Mouse (Mus musculus): ENCODE data around the gene Gnb3.
"Not testable (repeated sequence)": the region's sequence is repeated elsewhere in the genome, so short reads cannot be mapped to it uniquely, and the experiment has no call there.

The Gnb3 gene

GRCm38 (mm10) chr6:124816611-124817010 is 23.5 kb downstream of the Gnb3 start:
- no peak for DNase-seq (ENCODE audit: low read depth)

- DNase-seq (ENCODE audit: low read depth): no peak
Measured at GRCm38 (mm10) chr6:124814858-124815774, 25.0 kb downstream of the Gnb3 start.

GRCm38 (mm10) chr6:124814448-124814847 is 25.6 kb downstream of the Gnb3 start:
- DNase-seq (ENCODE audit: low read depth): no peak

- DNase-seq (ENCODE audit: low read depth): peak; percentile 79
Measured at GRCm38 (mm10) chr6:124813933-124814332, 26.1 kb downstream of the Gnb3 start, which contains the start of gene Tpi1. Gene Tpi1, minus strand, starts transcription at chr6:124814296.

GRCm38 (mm10) chr6:124813496-124813895 is 26.6 kb downstream of the Gnb3 start:
- no peak for DNase-seq (ENCODE audit: low read depth)

GRCm38 (mm10) chr6:124812848-124813247 is 27.2 kb downstream of the Gnb3 start:
- no peak for DNase-seq (ENCODE audit: low read depth)

GRCm38 (mm10) chr6:124811701-124812560 is 28.1 kb downstream of the Gnb3 start:
- DNase-seq (ENCODE audit: low read depth): no peak

- DNase-seq (ENCODE audit: low read depth): no peak
Measured at GRCm38 (mm10) chr6:124811403-124811665, 28.7 kb downstream of the Gnb3 start.

- not testable (repeated sequence) for DNase-seq (ENCODE audit: low read depth)
Measured at GRCm38 (mm10) chr6:124810566-124811402, 29.3 kb downstream of the Gnb3 start.

GRCm38 (mm10) chr6:124809775-124810538 is 30.1 kb downstream of the Gnb3 start:
- DNase-seq (ENCODE audit: low read depth): no peak

GRCm38 (mm10) chr6:124809052-124809774 is 30.9 kb downstream of the Gnb3 start:
- no peak for DNase-seq (ENCODE audit: low read depth)

GRCm38 (mm10) chr6:124808358-124809012 is 31.6 kb downstream of the Gnb3 start, which contains the start of gene Spsb2:
Gene Spsb2, plus strand, starts transcription at chr6:124808661.
- no peak for DNase-seq (ENCODE audit: low read depth)

GRCm38 (mm10) chr6:124807986-124808357 is 32.1 kb downstream of the Gnb3 start:
- no peak for DNase-seq (ENCODE audit: low read depth)

GRCm38 (mm10) chr6:124807366-124807765 is 32.7 kb downstream of the Gnb3 start:
- DNase-seq (ENCODE audit: low read depth): no peak

GRCm38 (mm10) chr6:124806446-124807140 is 33.5 kb downstream of the Gnb3 start:
- DNase-seq (ENCODE audit: low read depth): no peak

- peak; percentile 77 for DNase-seq (ENCODE audit: low read depth)
Measured at GRCm38 (mm10) chr6:124805341-124806321, 34.4 kb downstream of the Gnb3 start.

GRCm38 (mm10) chr6:124804341-124804740 is 35.7 kb downstream of the Gnb3 start:
- DNase-seq (ENCODE audit: low read depth): no peak

GRCm38 (mm10) chr6:124803691-124804090 is 36.4 kb downstream of the Gnb3 start:
- DNase-seq (ENCODE audit: low read depth): not testable (repeated sequence)

Data from c-Kit-positive CD71-positive TER-119-negative erythroid progenitor cells, embryonic 14.5 days (primary cell).